Mouse (Mus musculus) ES-E14 (cell line): Measurements from ENCODE around the gene T2.

ENCODE experiments used
- CHD2 ChIP-seq: IDR thresholded peaks from 2 replicates; pipeline ENCODE4 v1.6.1; 2014; ENCODE audit warnings: mild to moderate bottlenecking, low read depth, low read length, inconsistent platforms
- HCFC1 ChIP-seq: IDR thresholded peaks from 2 replicates; pipeline ENCODE4 v1.6.1; 2012; ENCODE audit warnings: low read length, inconsistent platforms, borderline replicate concordance; ENCODE audit not compliant: insufficient read depth
- ZNF384 ChIP-seq: IDR thresholded peaks from 2 replicates; pipeline ENCODE4 v1.6.1; 2012; ENCODE audit warnings: low read depth, low read length, inconsistent platforms

GRCm38 (mm10) chr17:8436184-8436583, 80.4 kb downstream of the T2 start:
- TF ChIP-seq HCFC1 (no peak), ZNF384 (no peak), CHD2 (no peak)
